Mouse (Mus musculus) ES-CJ7 (cell line): ENCODE measurements around the gene BC030867.

Experiments used
- DNase-seq: peaks from one replicate; pipeline ENCODE4 v3.0.0; 2011; ENCODE audit warnings: low read depth, low spot score

The BC030867 gene

DNA sequence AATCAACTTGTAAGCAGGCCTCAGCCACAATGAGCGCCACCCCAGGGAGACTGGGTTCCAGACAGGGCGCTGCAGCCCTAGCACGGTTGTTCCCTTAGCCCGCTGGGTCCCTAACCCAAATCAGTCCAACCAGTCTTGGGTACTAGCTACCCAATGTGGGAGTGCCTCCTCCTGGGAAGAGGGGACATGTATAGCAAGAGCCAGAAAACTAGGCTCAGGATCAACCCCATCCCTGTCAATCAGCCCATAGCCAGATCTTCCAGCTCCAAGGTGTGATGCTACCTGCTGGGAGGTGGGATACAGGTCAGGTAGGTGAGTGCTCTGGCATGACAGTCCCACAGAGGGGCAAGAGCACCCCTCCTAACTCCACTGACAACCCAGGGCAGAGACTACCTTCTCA lies 41.5 kb downstream of the BC030867 start:
- no peak for DNase-seq

GRCm38 (mm10) chr11:102291051-102291535 lies 42.4 kb downstream of the BC030867 start:
- DNase-seq: no peak

- no peak for DNase-seq
Measured at GRCm38 (mm10) chr11:102293971-102294370, 45.3 kb downstream of the BC030867 start.

DNA sequence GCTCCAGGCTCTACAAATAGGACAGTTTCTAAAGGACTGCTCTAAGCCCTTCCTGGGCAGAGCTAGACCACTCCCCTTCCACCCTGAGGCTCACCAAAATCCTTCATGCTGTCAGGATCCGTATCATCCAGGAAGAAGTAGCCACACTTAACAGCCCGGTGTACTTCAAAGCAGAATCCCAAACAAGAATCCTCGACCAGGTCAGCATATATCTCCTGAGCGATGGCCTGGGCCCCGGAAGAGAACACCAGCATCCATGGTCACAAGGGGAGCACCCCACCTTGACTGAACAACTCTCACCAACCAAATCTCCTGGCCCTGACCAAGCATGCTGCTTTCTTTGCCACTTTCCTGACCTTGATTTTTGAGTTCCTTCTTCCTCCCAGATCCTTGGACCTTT lies 45.7 kb downstream of the BC030867 start:
- no peak for DNase-seq

- DNase-seq: peak; percentile 85
Measured at GRCm38 (mm10) chr11:102294887-102295597, 46.4 kb downstream of the BC030867 start.

- DNase-seq: no peak
Measured at GRCm38 (mm10) chr11:102295598-102296471, 47.2 kb downstream of the BC030867 start.

- peak; percentile 99 for DNase-seq
Measured at GRCm38 (mm10) chr11:102296491-102297472, 48.1 kb downstream of the BC030867 start, which contains the start of gene Atxn7l3. Gene Atxn7l3 (minus strand): TSS chr11:102296631.

DNA sequence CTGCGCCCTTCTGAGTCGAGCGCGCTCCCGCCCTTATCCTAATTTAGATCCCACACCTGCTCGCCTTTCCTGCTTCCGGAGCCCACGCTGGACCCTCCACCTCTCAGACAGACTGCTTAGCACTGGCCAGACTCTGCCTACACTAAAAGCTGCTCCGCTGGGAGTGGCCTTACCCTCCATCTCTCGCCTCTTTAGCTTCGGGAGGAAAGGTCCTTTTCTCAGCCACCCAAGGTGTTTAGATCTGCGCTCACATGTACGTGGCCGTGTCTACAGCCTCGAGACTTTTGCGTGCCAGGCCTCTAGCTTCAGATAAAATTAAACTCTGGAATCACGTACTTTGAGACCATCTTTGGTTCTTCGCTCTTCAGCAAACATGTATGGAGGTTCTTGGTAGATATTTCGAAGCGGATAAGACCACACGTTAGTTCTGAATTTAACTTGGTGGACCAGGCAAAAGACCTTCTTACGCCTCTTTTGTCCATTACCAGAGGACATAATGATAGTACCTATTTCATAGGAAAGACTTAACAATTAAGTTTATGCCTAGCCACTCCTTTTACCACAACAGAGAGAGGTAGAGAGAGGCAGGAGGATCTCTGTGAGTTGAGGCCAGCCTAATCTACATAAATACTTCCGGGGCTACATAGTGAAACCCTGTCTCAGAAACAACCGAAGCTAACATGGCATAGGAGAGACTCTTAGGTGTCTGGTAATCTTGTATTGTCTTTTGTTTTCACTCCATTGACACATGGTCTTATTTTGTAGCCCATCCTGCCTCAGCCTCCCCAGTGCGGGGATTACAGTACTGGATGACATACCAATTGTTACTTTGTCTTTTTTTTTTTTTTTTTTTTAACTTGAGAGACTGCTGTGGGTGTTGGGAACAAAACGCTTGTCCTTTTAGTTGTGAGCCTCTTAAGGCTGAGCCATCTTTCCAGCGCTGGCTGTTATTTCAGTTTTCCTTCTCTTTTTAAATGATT lies 49.2 kb downstream of the BC030867 start:
- no peak for DNase-seq

DNA sequence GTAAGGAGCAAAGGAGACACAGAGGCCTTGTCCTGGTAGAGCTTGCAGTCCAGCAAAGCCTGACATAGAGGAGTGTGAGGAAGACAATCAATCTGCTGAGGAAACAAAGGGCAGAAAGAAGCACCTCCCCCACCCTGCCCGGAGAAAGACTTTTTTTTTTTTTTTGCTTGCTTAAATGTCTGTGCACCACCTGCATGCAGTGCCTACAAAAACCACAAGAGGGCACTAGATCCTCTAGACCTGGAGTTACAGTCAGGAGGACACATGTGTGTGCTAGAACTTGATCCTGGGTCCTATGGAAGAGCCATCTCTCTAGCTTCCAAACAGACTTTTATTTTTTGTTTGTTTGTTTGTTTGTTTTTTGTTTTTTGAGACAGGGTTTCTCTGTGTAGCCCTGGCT lies 51.2 kb downstream of the BC030867 start:
- DNase-seq: peak; percentile 97

- no peak for DNase-seq
Measured at GRCm38 (mm10) chr11:102304141-102304540, 55.5 kb downstream of the BC030867 start.

GRCm38 (mm10) chr11:102305359-102305758 lies 56.7 kb downstream of the BC030867 start:
- DNase-seq: no peak

DNA sequence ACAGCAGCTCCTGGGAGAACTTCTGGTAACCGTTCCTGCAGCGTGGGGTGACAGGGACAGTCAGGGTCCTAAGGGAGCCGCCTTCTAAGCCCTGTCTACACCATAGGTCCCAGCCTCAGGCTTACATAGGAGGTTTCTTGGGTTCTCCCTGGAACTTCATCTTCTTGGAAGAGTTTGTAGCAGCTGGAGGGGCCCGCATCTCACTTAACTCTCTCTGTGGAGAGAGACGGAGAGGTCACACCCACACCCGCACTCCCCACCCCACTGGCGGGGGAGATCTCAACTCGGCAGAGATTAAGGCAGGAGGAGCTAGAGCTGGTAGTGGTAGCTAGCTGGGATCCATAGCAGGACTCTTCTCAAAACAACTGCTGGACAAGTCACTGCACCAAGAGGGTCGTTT lies 59.4 kb downstream of the BC030867 start:
- no peak for DNase-seq

DNA sequence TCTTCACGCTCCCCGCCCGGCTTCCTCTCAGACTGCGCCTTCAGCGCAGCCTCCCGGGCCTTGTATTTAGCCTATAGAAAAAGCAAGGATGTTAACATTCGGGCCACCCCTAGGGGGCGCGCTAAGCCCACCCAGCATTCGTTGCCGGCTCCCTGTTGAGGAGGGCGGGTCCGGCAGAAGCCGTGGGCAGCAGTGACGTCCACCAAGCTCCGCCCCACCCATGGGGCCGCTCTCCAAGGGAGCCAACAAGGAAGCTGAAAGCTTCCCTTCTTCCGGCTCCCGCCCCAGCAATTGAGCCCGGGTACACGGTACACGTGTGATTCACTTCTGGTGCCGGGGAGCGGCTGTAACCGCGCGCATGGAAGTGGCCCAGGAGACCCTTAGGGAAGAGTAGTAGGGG lies 60.3 kb downstream of the BC030867 start:
- peak; percentile 93 for DNase-seq

- no peak for DNase-seq
Measured at GRCm38 (mm10) chr11:102309821-102310617, 61.3 kb downstream of the BC030867 start.

DNA sequence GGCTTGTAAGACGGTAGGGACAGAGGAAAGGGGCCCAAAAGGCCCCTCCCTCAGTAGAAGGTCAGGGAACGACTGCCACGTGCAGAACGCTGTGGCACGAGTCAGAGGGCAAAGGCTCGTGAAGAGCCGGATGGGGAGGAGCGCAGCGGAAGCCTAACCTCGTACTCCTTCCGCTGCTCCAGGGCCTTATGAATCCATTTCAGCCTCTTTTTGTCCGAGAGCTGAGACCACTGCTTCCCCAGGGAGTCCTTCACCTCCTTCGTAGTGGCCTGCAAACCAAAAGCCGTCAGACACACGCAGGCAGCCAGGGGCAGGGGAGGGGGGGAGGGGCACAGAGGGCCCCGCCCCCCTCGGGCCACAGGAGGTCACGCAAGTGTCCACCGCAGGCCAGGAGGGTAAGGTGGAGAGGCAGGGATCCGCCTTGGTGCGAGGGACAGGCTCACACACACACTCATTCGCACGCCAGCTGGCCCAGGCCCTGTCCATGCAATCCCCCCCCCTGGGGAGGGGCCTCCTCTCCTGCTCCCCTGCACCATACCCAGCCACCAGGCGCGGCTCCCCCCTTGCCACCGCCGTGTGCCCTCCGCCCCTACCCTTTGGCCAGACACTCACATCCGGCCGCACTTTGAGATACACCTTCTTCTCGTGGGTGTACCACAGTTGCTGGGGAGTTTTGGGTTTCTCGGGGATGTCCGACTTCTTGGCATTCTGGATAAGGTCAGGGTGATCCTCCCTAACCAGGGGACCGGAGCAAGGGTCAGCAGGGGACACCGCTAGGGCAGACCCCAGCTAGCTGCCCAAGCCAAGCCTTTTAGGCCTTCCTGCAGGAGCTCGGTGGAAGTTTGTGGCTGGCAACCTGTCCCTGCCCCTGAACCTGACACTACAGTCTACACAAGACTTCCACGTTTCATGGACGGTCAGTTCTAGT lies 62.4 kb downstream of the BC030867 start:
- no peak for DNase-seq

- no peak for DNase-seq
Measured at GRCm38 (mm10) chr11:102311966-102312365, 63.3 kb downstream of the BC030867 start.

GRCm38 (mm10) chr11:102312586-102312985 lies 63.9 kb downstream of the BC030867 start:
- DNase-seq: no peak

GRCm38 (mm10) chr11:102314321-102314720 lies 65.6 kb downstream of the BC030867 start:
- no peak for DNase-seq
